Mouse (Mus musculus): ENCODE results near the gene She. TPM values are rescaled to one million over a fixed set of nuclear protein-coding genes. Genes with fewer than 3 reads are reported as not detected.

The She gene
- polyA plus RNA-seq, 1 experiment from 2014 or later, result 6.8 TPM

DNA sequence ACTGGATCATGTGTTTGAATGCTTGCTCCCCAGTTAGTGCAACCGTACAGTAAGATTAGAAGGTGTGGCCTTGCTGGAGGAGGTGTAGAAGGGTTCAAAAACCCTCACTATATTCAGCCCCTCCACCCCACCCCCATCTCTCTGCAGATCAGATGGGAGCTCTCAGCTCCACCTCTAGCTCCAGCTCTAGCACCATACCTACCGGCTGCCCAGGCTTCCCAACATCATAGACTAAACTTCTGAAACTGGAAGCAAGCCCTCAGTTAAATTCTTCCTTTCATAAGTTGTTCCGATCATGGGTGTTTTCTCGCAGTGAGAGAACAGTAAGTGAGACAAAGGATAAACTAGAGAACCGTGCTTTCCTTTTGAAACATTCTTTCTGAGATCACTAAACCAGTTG, 42.9 kb downstream of the She start:
- Histone ChIP-seq H3K4me3 (no peak overlapping the region), H3K4me2 (no peak overlapping the region), H3K4me1 (peaks cover 28% of the 10 kb centered on the region), H3K9ac (no peak overlapping the region), H3K9me3 (peaks cover 4% of the 10 kb centered on the region; the same call in 1 of the 2 replicates), H3K27ac (replicated peaks) (no peak overlapping the region), H3K36me3 (no peaks in the 10 kb centered on the region), H3K27me3 (replicated peaks) (no peaks in the 10 kb centered on the region)
- WGBS, result 70% methylated on average over 5 of the region's 5 CpGs
- ATAC-seq (ENCODE audit: extremely low read depth, insufficient number of reproducible peaks, low FRiP score, low TSS enrichment), result no peak

DNA sequence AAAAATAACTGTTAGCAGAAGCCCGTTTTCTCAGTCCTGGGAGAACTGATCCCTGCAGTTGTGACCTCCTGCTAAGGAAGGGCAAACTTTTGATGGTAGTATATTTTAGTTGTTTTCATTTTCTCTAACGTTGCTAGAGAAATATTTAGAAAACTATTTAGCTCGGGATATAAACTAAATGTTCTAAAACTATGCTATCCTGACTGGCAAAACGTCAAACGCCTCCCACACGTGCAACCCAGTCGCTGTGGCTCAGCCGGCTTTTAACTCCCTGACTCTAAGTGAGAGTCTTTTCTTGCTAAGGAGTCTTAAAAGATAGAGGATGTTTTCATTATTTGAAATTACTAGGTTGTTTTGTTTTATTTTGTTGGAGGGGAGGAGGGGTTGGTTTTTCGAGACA, 43.9 kb downstream of the She start:
- 67% methylated on average over 9 of the region's 9 CpGs for WGBS
- Histone ChIP-seq H3K9me3 (peaks cover 4% of the 10 kb centered on the region; the same call in 1 of the 2 replicates), H3K4me2 (no peak overlapping the region), H3K27me3 (replicated peaks) (no peaks in the 10 kb centered on the region), H3K27ac (replicated peaks) (no peak overlapping the region), H3K4me3 (no peak overlapping the region), H3K4me1 (peaks cover 21% of the 10 kb centered on the region), H3K9ac (no peak overlapping the region), H3K36me3 (no peaks in the 10 kb centered on the region)
- no peak for ATAC-seq (ENCODE audit: extremely low read depth, insufficient number of reproducible peaks, low FRiP score, low TSS enrichment)

DNA sequence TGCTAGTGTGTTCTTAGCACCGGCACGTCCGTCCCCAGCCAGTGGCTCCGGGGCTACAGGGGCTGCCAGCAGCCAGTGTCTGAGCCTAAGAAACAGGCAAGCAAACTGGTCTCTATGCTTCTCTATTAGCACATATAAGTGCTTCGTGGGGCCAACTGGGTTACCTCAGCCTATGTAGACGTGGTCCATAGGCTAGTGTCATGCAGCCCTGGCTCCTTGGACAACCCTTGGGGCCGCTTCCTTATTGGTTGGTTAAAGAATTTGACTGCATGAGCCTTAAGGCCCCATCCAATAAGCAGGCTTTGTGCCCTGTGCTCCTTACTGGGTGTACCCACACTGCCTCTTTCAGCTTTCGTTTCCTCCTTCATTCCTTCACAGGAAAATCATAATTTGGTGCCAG, 44.6 kb downstream of the She start:
- ATAC-seq (ENCODE audit: extremely low read depth, insufficient number of reproducible peaks, low FRiP score, low TSS enrichment), result no peak
- H3K36me3 ChIP-seq, result no peaks in the 10 kb centered on the region
- no peak overlapping the region for H3K4me2 ChIP-seq
- no peak overlapping the region for H3K4me3 ChIP-seq
- no peaks in the 10 kb centered on the region for H3K27me3 ChIP-seq (replicated peaks)
- peaks cover 18% of the 10 kb centered on the region for H3K4me1 ChIP-seq
- 83% methylated on average over 8 of the region's 8 CpGs for WGBS
- H3K27ac ChIP-seq (replicated peaks), result no peak overlapping the region
- H3K9me3 ChIP-seq, result peaks cover 4% of the 10 kb centered on the region; the same call in 1 of the 2 replicates
- H3K9ac ChIP-seq, result no peak overlapping the region

DNA sequence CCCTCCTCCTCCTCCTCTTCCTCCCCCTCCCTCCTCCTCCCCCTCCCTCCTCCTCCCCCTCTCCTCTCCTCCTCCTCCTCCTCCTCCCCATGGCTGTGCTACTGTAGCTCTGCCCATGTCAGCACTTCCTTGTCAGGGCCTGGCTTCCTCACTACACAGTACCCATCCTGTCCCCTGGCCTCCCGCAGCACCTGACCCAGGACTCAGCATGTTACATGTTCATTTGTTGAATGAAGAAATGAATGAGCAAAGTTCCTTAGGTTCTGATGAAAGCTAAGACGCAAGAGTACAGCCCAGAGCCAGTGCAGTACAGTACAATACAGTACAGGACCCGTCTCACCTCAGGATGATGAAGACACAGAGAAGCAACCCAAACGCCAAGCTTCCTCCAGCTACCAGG, 45.3 kb downstream of the She start:
- Histone ChIP-seq H3K27me3 (replicated peaks) (no peaks in the 10 kb centered on the region), H3K36me3 (no peaks in the 10 kb centered on the region), H3K9ac (no peak overlapping the region), H3K27ac (replicated peaks) (no peak overlapping the region), H3K4me1 (peaks cover 15% of the 10 kb centered on the region; the same call in 1 of the 2 replicates), H3K4me3 (no peak overlapping the region), H3K9me3 (peaks cover 4% of the 10 kb centered on the region; the same call in 1 of the 2 replicates), H3K4me2 (no peak overlapping the region)
- WGBS, result 54% methylated on average over 4 of the region's 4 CpGs
- ATAC-seq (ENCODE audit: extremely low read depth, insufficient number of reproducible peaks, low FRiP score, low TSS enrichment), result no peak

DNA sequence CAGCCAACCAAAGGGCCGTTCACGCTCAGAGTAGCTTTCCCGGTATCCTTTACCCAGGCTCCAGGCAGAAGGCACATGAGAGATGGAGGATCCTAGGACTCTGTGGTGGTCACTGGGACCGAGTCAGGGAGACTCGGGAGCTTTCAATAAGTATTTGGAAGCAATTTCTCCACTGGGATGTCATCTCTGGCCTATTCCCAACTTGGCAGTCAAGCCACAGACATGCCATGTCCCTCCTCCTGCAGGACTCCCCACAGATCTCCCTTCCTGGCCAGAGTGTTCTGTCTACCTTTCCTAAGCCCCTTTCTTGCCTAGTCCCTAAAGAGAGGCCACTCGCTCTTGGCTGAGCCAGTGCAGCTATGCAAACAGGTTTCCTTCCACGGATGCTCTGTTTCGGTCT, 46.0 kb downstream of the She start:
- Histone ChIP-seq H3K9ac (no peak overlapping the region), H3K27ac (replicated peaks) (no peak overlapping the region), H3K4me3 (no peak overlapping the region), H3K36me3 (no peaks in the 10 kb centered on the region), H3K9me3 (peaks cover 4% of the 10 kb centered on the region; the same call in 1 of the 2 replicates), H3K4me1 (peaks cover 14% of the 10 kb centered on the region; the same call in 1 of the 2 replicates), H3K4me2 (no peak overlapping the region), H3K27me3 (replicated peaks) (no peaks in the 10 kb centered on the region)
- 80% methylated on average over 8 of the region's 8 CpGs for WGBS
- no peak for ATAC-seq (ENCODE audit: extremely low read depth, insufficient number of reproducible peaks, low FRiP score, low TSS enrichment)

DNA sequence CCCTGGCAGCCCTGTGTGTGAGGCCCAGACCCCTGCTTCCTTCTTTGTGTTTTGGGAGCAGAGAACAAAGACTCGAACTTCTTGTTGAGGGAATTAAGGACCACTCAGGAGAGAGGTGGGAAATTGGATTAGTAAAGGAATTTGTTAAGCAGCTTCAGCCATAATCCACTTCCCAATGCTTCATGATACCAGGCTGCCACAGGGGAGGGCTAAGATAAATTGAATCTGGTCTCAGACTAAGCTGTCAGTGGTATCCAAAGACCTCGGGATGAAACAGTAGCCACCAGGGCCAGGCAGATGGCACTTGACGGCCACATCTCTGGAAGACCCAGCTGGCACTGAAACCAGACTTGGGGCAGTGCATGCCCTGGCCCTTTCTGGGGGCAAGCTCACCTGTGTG, 47.3 kb downstream of the She start:
- H3K9me3 ChIP-seq, result no peaks in the 10 kb centered on the region
- H3K27ac ChIP-seq (replicated peaks), result no peak overlapping the region
- 26% methylated on average over 3 of the region's 3 CpGs for WGBS
- no peak overlapping the region for H3K4me2 ChIP-seq
- H3K36me3 ChIP-seq, result no peaks in the 10 kb centered on the region
- H3K4me3 ChIP-seq, result no peak overlapping the region
- H3K9ac ChIP-seq, result no peak overlapping the region
- H3K27me3 ChIP-seq (replicated peaks), result no peaks in the 10 kb centered on the region
- H3K4me1 ChIP-seq, result 0 out of 2 replicates have a peak, but pooled peaks cover 10% of the 10 kb centered on the region
- ATAC-seq (ENCODE audit: extremely low read depth, insufficient number of reproducible peaks, low FRiP score, low TSS enrichment), result no peak

DNA sequence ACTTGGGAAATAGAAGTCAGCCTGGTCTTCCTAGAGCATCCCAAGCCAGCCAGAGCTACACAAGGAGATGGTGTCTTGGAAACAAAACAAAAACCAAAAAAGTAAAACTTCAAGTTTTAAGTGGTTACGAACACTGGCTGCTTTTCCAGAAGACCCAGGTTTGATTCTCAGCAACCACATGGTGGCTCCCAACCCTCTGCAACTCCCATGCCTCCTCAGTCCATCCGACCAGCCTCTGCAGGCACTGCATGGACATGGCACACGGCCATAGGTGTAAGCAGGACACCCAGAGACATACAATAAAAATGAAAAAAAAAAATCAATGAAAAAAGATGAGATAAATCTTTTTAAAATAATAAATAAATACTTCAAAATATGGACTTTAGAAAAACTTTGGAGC, 48.2 kb downstream of the She start:
- Histone ChIP-seq H3K27ac (replicated peaks) (no peak overlapping the region), H3K9me3 (no peaks in the 10 kb centered on the region), H3K4me3 (no peak overlapping the region), H3K9ac (no peak overlapping the region), H3K36me3 (no peaks in the 10 kb centered on the region), H3K4me1 (peaks cover 13% of the 10 kb centered on the region; the same call in 1 of the 2 replicates), H3K27me3 (replicated peaks) (no peaks in the 10 kb centered on the region), H3K4me2 (no peak overlapping the region)
- ATAC-seq (ENCODE audit: extremely low read depth, insufficient number of reproducible peaks, low FRiP score, low TSS enrichment), result no peak
- WGBS, result 58% methylated on average over 3 of the region's 3 CpGs

DNA sequence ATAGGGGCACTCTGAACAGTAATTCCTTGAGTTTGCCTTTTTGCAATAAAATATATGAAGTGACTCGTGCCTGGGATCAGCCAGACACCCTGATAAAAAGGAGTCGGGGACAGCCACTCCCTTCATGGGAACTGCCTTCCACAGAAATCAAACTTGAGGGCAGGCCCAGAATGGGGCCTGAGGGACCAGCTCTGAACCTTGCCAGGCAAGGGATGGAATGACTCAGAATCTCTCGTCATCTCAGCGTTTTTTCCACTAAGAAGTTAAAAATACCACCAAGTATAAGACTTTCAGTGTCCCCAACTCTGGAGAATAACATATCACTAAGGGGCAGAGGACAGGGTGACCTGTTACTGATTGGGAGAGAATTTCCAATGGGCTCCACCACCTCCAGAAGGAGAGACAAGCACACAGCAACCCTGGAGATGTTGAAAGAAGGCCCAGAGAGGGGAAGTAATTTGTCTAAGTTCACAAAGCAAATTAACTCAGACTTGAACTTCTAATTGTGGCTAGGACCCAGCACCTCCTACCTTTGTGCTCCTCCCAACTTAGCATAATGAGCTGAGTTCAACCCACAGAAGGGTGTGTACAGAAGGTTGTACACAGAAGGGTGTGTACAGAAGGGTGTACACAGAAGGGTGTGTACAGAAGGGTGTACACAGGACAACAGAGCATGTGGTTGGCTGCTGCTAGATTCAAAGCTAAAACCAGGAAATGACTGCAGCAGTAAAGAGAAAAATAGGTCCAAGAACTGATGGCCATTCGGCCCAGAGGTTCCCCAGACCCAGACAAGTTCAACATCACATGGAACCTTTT, 49.1 kb downstream of the She start:
- peaks cover 13% of the 10 kb centered on the region; the same call in 1 of the 2 replicates for H3K4me1 ChIP-seq
- no peaks in the 10 kb centered on the region for H3K36me3 ChIP-seq
- no peak overlapping the region for H3K9ac ChIP-seq
- H3K9me3 ChIP-seq, result no peaks in the 10 kb centered on the region
- no peak overlapping the region for H3K4me2 ChIP-seq
- no peak for ATAC-seq (ENCODE audit: extremely low read depth, insufficient number of reproducible peaks, low FRiP score, low TSS enrichment)
- H3K4me3 ChIP-seq, result no peak overlapping the region
- H3K27me3 ChIP-seq (replicated peaks), result no peaks in the 10 kb centered on the region
- 56% methylated on average over 5 of the region's 5 CpGs for WGBS
- peak overlapping the region; percentile 28; the same call in 1 of the 2 replicates for H3K27ac ChIP-seq (replicated peaks)

DNA sequence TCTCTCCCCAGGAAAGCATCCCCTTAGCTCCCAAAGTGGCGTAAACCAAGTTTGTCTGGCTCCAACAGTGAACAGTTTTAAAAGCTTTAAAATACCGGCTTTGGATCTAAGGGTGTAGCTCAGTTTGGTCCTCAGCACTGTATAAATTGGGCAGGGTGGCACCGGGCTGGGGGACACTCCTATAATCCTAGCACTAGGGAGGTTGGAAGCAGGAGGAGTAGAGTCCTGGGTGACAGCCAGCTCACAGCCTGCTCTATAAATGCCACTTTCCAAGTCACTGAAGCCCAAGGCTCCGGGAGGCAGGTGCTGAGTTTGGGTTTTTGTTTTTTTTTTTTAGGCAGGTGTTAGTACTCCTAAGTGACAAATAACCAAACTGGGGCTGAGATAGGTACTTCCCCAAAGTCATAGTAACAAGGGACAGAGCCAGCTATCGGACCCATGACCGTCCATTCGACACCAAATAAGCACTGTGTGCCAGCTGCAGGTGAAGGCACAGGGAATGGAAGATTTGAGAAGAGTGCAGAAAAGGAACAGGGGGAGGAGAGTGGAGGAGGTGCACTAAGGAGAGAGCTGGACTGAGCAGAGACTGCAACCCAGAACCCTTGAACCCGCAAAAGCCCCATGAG, 51.5 kb downstream of the She start:
- whole genome bisulfite sequencing, result 72% methylated on average over 8 of the region's 8 CpGs
- no peak for ATAC-seq (ENCODE audit: extremely low read depth, insufficient number of reproducible peaks, low FRiP score, low TSS enrichment)
- peaks cover 8% of the 10 kb centered on the region; the same call in 1 of the 2 replicates for H3K4me1 ChIP-seq

DNA sequence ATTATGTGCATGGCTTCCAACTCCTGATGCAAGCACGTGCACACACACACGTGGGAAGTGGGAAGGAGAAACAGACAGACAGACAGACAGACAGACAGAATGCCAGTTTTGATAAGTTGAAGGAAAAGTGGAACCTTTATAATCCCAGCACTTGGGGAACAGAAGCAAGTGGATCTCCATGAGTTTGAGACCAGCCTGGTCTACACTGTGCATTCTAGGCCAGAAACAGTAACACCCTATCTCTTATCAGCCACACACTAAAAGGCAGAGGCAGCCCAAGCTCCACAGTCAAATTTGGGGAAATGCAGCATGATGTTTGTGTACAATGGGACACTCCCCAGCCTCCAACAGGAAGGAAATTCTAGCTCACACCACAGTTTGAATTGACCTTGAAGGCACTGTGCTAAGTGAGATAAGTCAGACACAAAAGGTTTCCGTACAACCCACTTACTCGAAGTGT, 52.4 kb downstream of the She start:
- Histone ChIP-seq H3K4me1 (peaks cover 8% of the 10 kb centered on the region; the same call in 1 of the 2 replicates), H3K27ac (replicated peaks) (no peak overlapping the region), H3K27me3 (replicated peaks) (no peaks in the 10 kb centered on the region), H3K9me3 (no peaks in the 10 kb centered on the region), H3K36me3 (no peaks in the 10 kb centered on the region), H3K4me3 (no peak overlapping the region), H3K9ac (no peak overlapping the region), H3K4me2 (no peak overlapping the region)
- WGBS, result 58% methylated on average over 4 of the region's 4 CpGs
- no peak for ATAC-seq (ENCODE audit: extremely low read depth, insufficient number of reproducible peaks, low FRiP score, low TSS enrichment)

More for the DNA sequence above, 51.5 kb downstream of the She start:
- Histone ChIP-seq H3K4me3 (no peak overlapping the region), H3K9me3 (no peaks in the 10 kb centered on the region), H3K9ac (no peak overlapping the region), H3K27ac (replicated peaks) (no peak overlapping the region), H3K36me3 (no peaks in the 10 kb centered on the region), H3K27me3 (replicated peaks) (no peaks in the 10 kb centered on the region), H3K4me2 (no peak overlapping the region)

DNA sequence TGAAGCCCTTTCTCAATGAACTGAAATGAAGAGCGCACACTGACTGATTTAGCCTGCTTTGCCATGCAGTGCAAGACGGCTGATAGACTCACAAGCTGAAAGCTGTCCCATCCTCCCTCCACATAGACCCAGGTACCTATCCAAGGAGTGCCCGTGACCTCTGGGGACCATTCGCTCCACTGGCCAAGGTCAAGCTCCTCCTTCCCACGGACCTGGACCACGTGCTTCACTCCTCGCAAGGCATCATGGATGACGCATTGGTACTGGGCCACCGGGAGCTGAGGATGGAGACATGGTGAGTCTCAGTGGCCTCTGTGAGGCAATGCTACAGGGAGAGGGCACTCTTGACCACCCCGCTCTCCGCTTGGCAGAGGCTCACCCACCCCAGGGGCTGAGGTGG, 54.6 kb downstream of the She start:
- Histone ChIP-seq H3K9me3 (no peaks in the 10 kb centered on the region), H3K27me3 (replicated peaks) (peaks cover 3% of the 10 kb centered on the region; the same call in 1 of the 2 replicates), H3K9ac (no peak overlapping the region), H3K36me3 (no peaks in the 10 kb centered on the region), H3K4me2 (no peak overlapping the region), H3K27ac (replicated peaks) (no peak overlapping the region), H3K4me3 (no peak overlapping the region), H3K4me1 (peaks cover 3% of the 10 kb centered on the region; the same call in 1 of the 2 replicates)
- no peak for ATAC-seq (ENCODE audit: extremely low read depth, insufficient number of reproducible peaks, low FRiP score, low TSS enrichment)
- 88% methylated on average over 11 of the region's 11 CpGs for WGBS

Data from heart, embryonic 13.5 days (tissue).